Mouse (Mus musculus) ES-Bruce4 (cell line): ENCODE results near the gene Rbck1.

ENCODE experiments used
- CTCF ChIP-seq: IDR thresholded peaks from one replicate; pipeline ENCODE4 v1.8.1; 2011; ENCODE audit warnings: low read depth, low read length
- POLR2A ChIP-seq: IDR thresholded peaks from one replicate; pipeline ENCODE4 v1.8.1; 2011; ENCODE audit warnings: low read length; ENCODE audit not compliant: insufficient read depth

GRCm38 (mm10) chr2:152339631-152340179 is 7.3 kb upstream of the Rbck1 start:
- no peak for TF ChIP-seq CTCF
- no peak for TF ChIP-seq POLR2A
